13 mouse cellular contexts compared by ENCODE assay signal in genomic region chr2:153597626-153598025, GRCm38 (mm10). TPM values are rescaled to one million over a fixed set of nuclear protein-coding genes. Genes with fewer than 3 reads are reported as not detected.
DNase-seq lines count a peak whose midpoint lies in the region; ATAC-seq and TF ChIP-seq lines count a peak whose summit lies in the region.
"Had no signal": no experiment of that assay in that cellular context is flagged by ENCODE, and none has a peak within 500 bp of the region (broad histone marks: within the 10 kb centered on the region; RNA-seq: fewer than 3 reads in every experiment).

No protein-coding gene starts in this region.

- no peak for TF ChIP-seq CTCF in lung, postnatal 0 days (IDR thresholded peaks at IDR 0.05)

- H3K4me1 ChIP-seq in lung, postnatal 0 days (ENCODE audit: insufficient read depth, low read depth, low read length): no peaks in the 10 kb centered on the region

- 82% methylated on average over 4 of the region's 4 CpGs for WGBS in lung, postnatal 0 days

- no peak overlapping the region for H3K9ac ChIP-seq in lung, postnatal 0 days (replicated peaks; ENCODE audit: low read depth)
- H3K9ac ChIP-seq: midbrain, embryonic 12.5 days had no signal

- H3K9me3 ChIP-seq in lung, postnatal 0 days (ENCODE audit: low read length): no peaks in the 10 kb centered on the region
- H3K9me3 ChIP-seq: midbrain, embryonic 12.5 days had no signal

- no peaks in the 10 kb centered on the region for H3K36me3 ChIP-seq in lung, postnatal 0 days (ENCODE audit: insufficient read depth, low read length)
- H3K36me3 ChIP-seq: midbrain, embryonic 12.5 days had no signal

- peak; percentile 81 for DNase-seq in adrenal gland, adult 2 months
- DNase-seq in adrenal gland, adult 18-20 months (ENCODE audit: low spot score in 2 of 2): no peak
- peak; percentile 50 for DNase-seq in 3134 (ENCODE audit: extremely low read depth, insufficient read length, low spot score)
- peak; percentile 72 for DNase-seq in adrenal gland, adult 8-10 months
- DNase-seq in kidney, postnatal 25 days: peak; percentile 44 to 70
- DNase-seq in left cerebral cortex, adult 8-10 months (ENCODE audit: low spot score in 2 of 2): no peak
- DNase-seq in right cerebral cortex, postnatal 14 days: no peak
- no peak for DNase-seq in lung, postnatal 0 days (ENCODE audit: low spot score)
- DNase-seq: B cell, adult 2 months; cerebellum, adult 2 months; lung, postnatal 36 days; spleen, adult 18-20 months had no signal

- no peak for ATAC-seq in lung, postnatal 0 days

- no peak for TF ChIP-seq EP300 in lung, postnatal 0 days (IDR thresholded peaks at IDR 0.05)

- H3K4me3 ChIP-seq in lung, postnatal 0 days (ENCODE audit: low read depth, low read length): no peak overlapping the region
- H3K4me3 ChIP-seq: midbrain, embryonic 12.5 days had no signal

- H3K4me2 ChIP-seq in lung, postnatal 0 days (replicated peaks; ENCODE audit: low read depth, low read length): no peak overlapping the region
- H3K4me2 ChIP-seq: midbrain, embryonic 12.5 days had no signal

- no peak overlapping the region for H3K27ac ChIP-seq in lung, postnatal 0 days (ENCODE audit: low read length)
- H3K27ac ChIP-seq: midbrain, embryonic 12.5 days had no signal

- no peaks in the 10 kb centered on the region for H3K27me3 ChIP-seq in lung, postnatal 0 days (replicated peaks; ENCODE audit: insufficient read depth, low read length)
- H3K27me3 ChIP-seq: midbrain, embryonic 12.5 days had no signal

RNA-seq across cellular contexts. Expression of gene Commd7, which starts 35.0 kb away (rescaled TPM):
- total RNA-seq in adrenal gland, adult 2 months (2021): 10 to 100 TPM; 32.3 to 37.0 TPM
- polyA plus RNA-seq in adrenal gland, adult 2 months (2012; rRNA removed): 21.9 and 28.9 TPM in 2 replicates
- total RNA-seq in adrenal gland, adult 18-20 months (2021): 10 to 100 TPM; 28.5 to 40.5 TPM
- total RNA-seq in adrenal gland, adult 8-10 months (2022): 10 to 100 TPM; 39.0 to 48.0 (median 45.0) TPM
- total RNA-seq in left cerebral cortex, adult 8-10 months (2022): 10 to 100 TPM; 26.1 to 31.6 (median 28.6) TPM
- 71.8 and 73.3 TPM in 2 replicates for polyA plus RNA-seq in lung, postnatal 0 days (2015; fragmentation: Nextera tagmentation; extraction: Ambion mirVana)

RNA-seq across cellular contexts. Expression of gene Dnmt3b, which starts 51.6 kb away (rescaled TPM):
- total RNA-seq in adrenal gland, adult 2 months (2021): 1 to 10 TPM; 1.4 to 1.9 TPM
- polyA plus RNA-seq in adrenal gland, adult 2 months (2012; rRNA removed): 1.2 and 1.7 TPM in 2 replicates
- total RNA-seq in adrenal gland, adult 18-20 months (2021): 1 to 10 TPM; 1.2 to 1.4 TPM
- 1 to 10 TPM; 2.1 to 3.9 (median 2.8) TPM for total RNA-seq in adrenal gland, adult 8-10 months (2022)
- total RNA-seq in left cerebral cortex, adult 8-10 months (2022): 1 to 10 TPM in 3 of 4 experiments, under 1 TPM in 1; 0.57 to 1.5 (median 1.0) TPM
- polyA plus RNA-seq in lung, postnatal 0 days (2015; fragmentation: Nextera tagmentation; extraction: Ambion mirVana): 3.3 and 4.2 TPM in 2 replicates

Comparison
In these comparisons a context has a peak if more than half of its experiments do, and no peak if none do; other contexts are left out.
1. DNase-seq: peak in adrenal gland, adult 2 months (single experiment), 3134 (single experiment), adrenal gland, adult 8-10 months (single experiment) and kidney, postnatal 25 days (2 of 2); none in adrenal gland, adult 18-20 months (0 of 2), left cerebral cortex, adult 8-10 months (0 of 2), right cerebral cortex, postnatal 14 days (single experiment) and lung, postnatal 0 days (single experiment).